Mouse (Mus musculus) forebrain, embryonic 11.5 days (tissue): ENCODE measurements at regions not wholly inside any gene's neighbourhood (a gene's known extent, or its start where the extent isn't known, plus 50 kb on each side); places are given as distances from the start of the nearest gene placed in this dataset.
"Not testable (repeated sequence)": the region's sequence is repeated elsewhere in the genome, so short reads cannot be mapped to it uniquely, and the experiment has no call there.

ENCODE experiments used
- ATAC-seq: fragments of 200-750 bp; cut with Nextera tagmentation; replicated peaks from 2 replicates; pipeline ENCODE4 v1.8.0; 2017; ENCODE audit warnings: moderate TSS enrichment; ENCODE audit not compliant: low FRiP score
- DNase-seq: peaks from one replicate; pipeline ENCODE4 v3.0.0-alpha.2; 2017; ENCODE audit warnings: low spot score
- H3K27ac ChIP-seq: fragments of 300-500 bp; sonication (generic); 2 replicates; pipeline ENCODE4 v1.5.1; 2014; ENCODE audit warnings: low read depth, low read length
- H3K27me3 ChIP-seq: fragments of 300-500 bp; sonication (generic); 2 replicates; pipeline ENCODE4 v1.6.1; 2014; ENCODE audit warnings: mild to moderate bottlenecking, low read length, mixed read lengths; ENCODE audit not compliant: control insufficient read depth, insufficient read depth
- H3K36me3 ChIP-seq: fragments of 300-500 bp; sonication (generic); 2 replicates; pipeline ENCODE4 v1.6.1; 2014; ENCODE audit warnings: mild to moderate bottlenecking, low read length, moderate library complexity, mixed read lengths; ENCODE audit not compliant: control insufficient read depth, insufficient read depth
- H3K4me1 ChIP-seq: fragments of 300-500 bp; sonication (generic); replicated peaks from 2 replicates; pipeline ENCODE4 v1.6.1; 2014; ENCODE audit warnings: low read length, mixed read lengths; ENCODE audit not compliant: control insufficient read depth, insufficient read depth
- H3K4me2 ChIP-seq: fragments of 300-500 bp; sonication (generic); 2 replicates; pipeline ENCODE4 v1.6.1; 2014; ENCODE audit warnings: low read depth, mild to moderate bottlenecking, low read length, moderate library complexity, mixed read lengths; ENCODE audit not compliant: severe bottlenecking
- H3K4me3 ChIP-seq: fragments of 300-500 bp; sonication (generic); 2 replicates; pipeline ENCODE4 v1.5.1; 2014; ENCODE audit warnings: low read depth, low read length
- H3K9ac ChIP-seq: fragments of 300-500 bp; sonication (generic); 2 replicates; pipeline ENCODE4 v1.6.1; 2014; ENCODE audit warnings: low read length
- H3K9me3 ChIP-seq: fragments of 300-500 bp; sonication (generic); 2 replicates; pipeline ENCODE4 v1.6.1; 2016; ENCODE audit warnings: low read length, mixed read lengths; ENCODE audit not compliant: control insufficient read depth
- whole genome bisulfite sequencing: fragments of 180-500 bp; shearing (Covaris S2); extraction: QIAGEN DNeasy Blood & Tissue Kit; methylation state at CpG from one replicate; pipeline ENCODE4 v1.1.7; 2014; 5-methylcytosine and 5-hydroxymethylcytosine counted together

DNA sequence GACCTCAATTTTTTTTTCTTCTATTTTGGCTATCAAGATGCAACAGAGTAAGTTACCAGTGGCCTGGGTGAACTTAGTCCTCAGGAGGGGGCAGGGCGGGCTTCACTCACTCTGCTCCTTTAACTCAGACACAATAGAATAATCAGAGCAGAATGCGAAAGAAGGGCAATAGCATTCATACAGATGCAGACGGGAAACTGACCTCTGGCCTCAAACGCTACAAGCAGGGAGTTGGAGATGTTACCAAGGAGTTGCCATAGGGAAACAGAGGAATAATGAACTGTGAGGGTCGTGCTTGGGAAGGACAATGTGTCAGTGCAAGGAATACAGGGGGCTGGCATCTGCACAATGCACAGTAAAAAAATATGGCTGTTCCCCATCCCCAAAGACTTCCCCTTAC, 116.3 kb downstream of the Cand1 start:
- ATAC-seq (no peak), DNase-seq (no peak)
- Histone ChIP-seq H3K4me3 (no peak overlapping the region), H3K27me3 (no peaks in the 10 kb centered on the region), H3K27ac (no peak overlapping the region), H3K4me1 (no peaks in the 10 kb centered on the region), H3K4me2 (no peak overlapping the region), H3K9ac (no peak overlapping the region), H3K9me3 (no peaks in the 10 kb centered on the region), H3K36me3 (no peaks in the 10 kb centered on the region)
- 52% methylated on average over 5 of the region's 5 CpGs for WGBS

DNA sequence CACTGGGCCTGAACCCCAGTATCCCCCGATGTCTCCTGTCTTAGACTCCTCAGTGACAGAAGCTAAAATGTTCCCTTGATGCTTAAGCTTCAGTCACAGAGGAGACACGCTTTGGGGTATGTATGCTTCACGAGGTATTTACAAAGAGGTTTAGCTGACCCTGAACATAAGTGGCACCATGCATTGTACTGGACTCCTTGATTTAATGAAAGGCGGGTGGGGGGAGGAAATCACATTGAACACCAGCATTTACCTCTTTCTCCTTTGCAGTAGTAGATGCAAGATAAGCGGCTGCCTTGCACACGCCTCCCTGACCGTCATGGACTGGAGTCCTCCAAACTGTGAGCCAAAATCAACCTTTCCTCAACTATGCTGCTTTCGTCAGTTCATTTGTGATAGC, 117.5 kb downstream of the Cand1 start:
- DNase-seq (no peak), ATAC-seq (no peak)

DNA sequence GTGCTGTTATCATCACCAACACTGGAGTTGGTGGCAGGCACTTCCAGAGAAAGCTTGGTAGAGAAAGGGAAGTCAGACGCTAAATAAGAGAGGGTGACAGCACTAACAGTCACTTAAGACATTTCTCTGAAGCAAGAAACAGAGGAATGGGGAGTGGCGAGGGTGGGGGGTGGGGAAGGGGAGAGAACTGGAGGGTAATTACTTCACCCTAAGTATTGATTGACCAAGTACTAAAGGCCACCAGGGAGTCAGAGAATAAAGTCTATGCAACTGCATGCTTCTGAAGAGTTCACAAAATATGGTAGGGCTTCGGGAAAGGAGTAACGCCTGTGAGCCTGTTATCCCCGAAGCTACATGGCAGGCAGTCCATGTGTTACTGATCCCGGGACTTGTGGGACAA, 118.3 kb downstream of the Cand1 start:
- no peaks in the 10 kb centered on the region for H3K27me3 ChIP-seq
- no peak overlapping the region for H3K27ac ChIP-seq
- H3K4me3 ChIP-seq = no peak overlapping the region
- H3K9ac ChIP-seq = no peak overlapping the region
- 74% methylated on average over 6 of the region's 6 CpGs for WGBS
- ATAC-seq = no peak
- H3K9me3 ChIP-seq = no peaks in the 10 kb centered on the region
- no peaks in the 10 kb centered on the region for H3K4me1 ChIP-seq
- no peak for DNase-seq
- H3K36me3 ChIP-seq = no peaks in the 10 kb centered on the region
- no peak overlapping the region for H3K4me2 ChIP-seq

More for the DNA sequence above, 117.5 kb downstream of the Cand1 start:
- 78% methylated on average over 8 of the region's 8 CpGs for WGBS
- Histone ChIP-seq H3K4me1 (no peaks in the 10 kb centered on the region), H3K9ac (no peak overlapping the region), H3K4me2 (no peak overlapping the region), H3K9me3 (no peaks in the 10 kb centered on the region), H3K4me3 (no peak overlapping the region), H3K36me3 (no peaks in the 10 kb centered on the region), H3K27me3 (no peaks in the 10 kb centered on the region), H3K27ac (no peak overlapping the region)

DNA sequence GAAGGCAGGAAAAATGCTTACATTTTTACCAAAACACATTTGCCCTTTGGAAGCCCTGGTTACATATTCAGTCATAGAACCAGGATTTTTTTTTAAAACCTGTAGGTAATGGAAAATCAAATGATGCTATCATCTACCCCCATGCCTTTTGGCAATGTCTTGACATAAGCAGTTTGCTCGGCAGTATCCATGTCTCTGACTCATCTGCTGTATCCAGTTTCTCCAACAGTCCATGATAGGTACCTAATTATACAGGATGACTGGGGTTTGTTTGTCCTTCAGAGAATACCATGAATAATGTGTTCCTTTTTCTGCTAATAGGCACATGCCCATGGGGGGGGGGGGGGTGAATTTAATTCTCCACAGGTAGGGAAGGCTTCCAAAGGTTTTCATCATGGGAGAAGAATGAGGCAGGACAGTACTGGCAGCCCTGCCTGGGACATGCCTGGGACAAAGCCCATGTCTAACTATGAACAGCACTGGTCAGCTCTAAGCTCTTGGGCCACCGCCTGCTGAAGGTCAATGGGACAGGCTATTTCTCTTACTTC, 122.9 kb downstream of the Cand1 start:
- 83% methylated on average over 2 of the region's 2 CpGs for WGBS
- Histone ChIP-seq H3K9me3 (no peaks in the 10 kb centered on the region), H3K9ac (no peak overlapping the region), H3K4me2 (no peak overlapping the region), H3K27ac (no peak overlapping the region), H3K36me3 (no peaks in the 10 kb centered on the region), H3K27me3 (no peaks in the 10 kb centered on the region), H3K4me3 (no peak overlapping the region), H3K4me1 (no peaks in the 10 kb centered on the region)
- DNase-seq = no peak
- ATAC-seq = no peak

DNA sequence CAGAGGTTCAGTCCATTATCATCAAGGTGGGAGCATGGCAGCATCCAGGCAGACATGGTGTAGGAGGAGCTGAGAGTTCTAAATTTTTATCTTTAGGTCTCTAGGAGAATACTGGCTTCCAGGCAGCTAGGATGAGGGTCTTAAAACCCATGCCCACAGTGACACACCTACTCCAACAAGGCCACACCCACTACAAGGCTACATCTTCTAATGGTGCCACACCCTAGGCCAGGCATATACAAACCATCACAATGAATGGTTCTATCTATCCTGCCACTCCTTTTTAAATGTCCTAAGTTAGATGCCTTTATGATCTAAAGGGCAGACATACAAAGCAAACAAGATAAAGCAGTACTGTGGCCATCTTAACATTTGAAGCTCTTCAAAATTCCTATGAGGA, 124.7 kb downstream of the Cand1 start:
- H3K36me3 ChIP-seq, H3K4me3 ChIP-seq, H3K9ac ChIP-seq, DNase-seq, H3K4me1 ChIP-seq, H3K9me3 ChIP-seq, H3K27ac ChIP-seq, H3K27me3 ChIP-seq, ATAC-seq, H3K4me2 ChIP-seq: not testable (repeated sequence)

DNA sequence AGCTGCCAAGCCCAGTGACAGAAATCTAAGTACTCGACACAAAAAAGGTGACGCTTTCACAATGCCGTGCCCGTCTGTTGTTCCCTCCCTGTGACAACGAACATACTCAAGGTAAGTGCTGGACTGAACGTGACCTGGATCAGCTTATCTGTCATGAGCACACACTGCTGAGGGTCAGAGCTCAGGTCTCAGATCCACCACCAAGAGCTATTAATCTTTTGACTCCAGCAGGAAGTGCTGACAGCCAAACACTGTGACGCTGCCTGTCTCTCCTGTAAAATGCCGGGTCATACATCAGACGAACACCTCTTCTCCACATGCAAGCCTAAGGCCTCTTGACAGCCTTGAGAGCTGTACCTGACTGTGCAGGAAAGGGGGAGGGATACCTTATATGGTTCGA, 125.2 kb downstream of the Cand1 start:
- Histone ChIP-seq H3K36me3 (no peaks in the 10 kb centered on the region), H3K4me2 (no peak overlapping the region), H3K27me3 (no peaks in the 10 kb centered on the region), H3K9ac (no peak overlapping the region), H3K9me3 (no peaks in the 10 kb centered on the region), H3K27ac (no peak overlapping the region), H3K4me3 (no peak overlapping the region), H3K4me1 (no peaks in the 10 kb centered on the region; the same call in 1 of the 2 replicates)
- no peak for ATAC-seq
- 81% methylated on average over 10 of the region's 10 CpGs for WGBS
- DNase-seq = no peak

DNA sequence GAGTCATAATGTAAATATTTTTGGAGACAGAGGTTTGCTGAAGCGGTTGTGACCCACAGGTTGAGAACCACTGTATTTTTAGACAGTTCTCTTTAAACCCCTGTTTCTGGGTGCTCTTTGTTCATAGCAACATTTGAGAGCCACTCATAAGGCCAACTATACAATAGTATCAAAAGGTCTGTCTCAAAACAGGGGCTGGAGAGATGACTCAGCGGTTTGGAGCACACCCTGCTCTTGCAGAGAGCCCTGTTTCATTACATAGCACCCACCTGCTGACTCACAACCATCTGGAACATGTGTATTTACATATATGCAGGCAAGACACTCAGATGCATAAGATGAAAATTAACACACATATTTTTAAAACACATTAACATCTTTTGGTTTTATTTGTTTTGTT, 128.0 kb downstream of the Cand1 start:
- H3K27me3 ChIP-seq = no peaks in the 10 kb centered on the region
- no peak for DNase-seq
- no peak overlapping the region for H3K27ac ChIP-seq
- H3K4me1 ChIP-seq = no peaks in the 10 kb centered on the region; the same call in 1 of the 2 replicates
- H3K9me3 ChIP-seq = no peaks in the 10 kb centered on the region
- WGBS = 88% methylated on average over 2 of the region's 2 CpGs
- H3K4me2 ChIP-seq = no peak overlapping the region
- no peak overlapping the region for H3K9ac ChIP-seq
- H3K36me3 ChIP-seq = no peaks in the 10 kb centered on the region
- no peak for ATAC-seq
- no peak overlapping the region for H3K4me3 ChIP-seq

DNA sequence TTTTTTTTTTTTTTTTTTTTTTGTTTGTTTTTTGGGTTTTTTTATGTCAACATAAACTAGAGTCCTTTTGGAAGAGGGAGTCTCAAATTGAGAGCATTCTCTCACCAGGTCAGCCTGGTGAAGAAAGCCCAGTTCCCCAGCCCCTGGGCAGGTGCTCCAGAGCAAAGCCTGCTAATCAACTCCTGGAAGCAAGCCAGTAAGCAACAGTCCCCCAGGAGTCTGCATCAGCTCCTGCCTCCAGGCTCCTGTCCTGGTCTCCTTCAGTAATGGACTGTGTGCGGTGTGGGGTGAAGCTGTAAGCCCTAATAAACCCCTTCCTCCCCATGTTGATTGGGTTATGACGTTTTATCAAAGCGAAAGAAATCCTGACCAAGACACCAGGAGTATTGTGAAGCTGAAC, 128.4 kb downstream of the Cand1 start:
- Histone ChIP-seq H3K9ac (no peak overlapping the region), H3K27me3 (no peaks in the 10 kb centered on the region), H3K27ac (no peak overlapping the region), H3K4me2 (no peak overlapping the region), H3K4me3 (no peak overlapping the region), H3K36me3 (no peaks in the 10 kb centered on the region), H3K4me1 (no peaks in the 10 kb centered on the region; the same call in 1 of the 2 replicates), H3K9me3 (no peaks in the 10 kb centered on the region)
- no peak for DNase-seq
- ATAC-seq = no peak
- WGBS = 86% methylated on average over 3 of the region's 3 CpGs

DNA sequence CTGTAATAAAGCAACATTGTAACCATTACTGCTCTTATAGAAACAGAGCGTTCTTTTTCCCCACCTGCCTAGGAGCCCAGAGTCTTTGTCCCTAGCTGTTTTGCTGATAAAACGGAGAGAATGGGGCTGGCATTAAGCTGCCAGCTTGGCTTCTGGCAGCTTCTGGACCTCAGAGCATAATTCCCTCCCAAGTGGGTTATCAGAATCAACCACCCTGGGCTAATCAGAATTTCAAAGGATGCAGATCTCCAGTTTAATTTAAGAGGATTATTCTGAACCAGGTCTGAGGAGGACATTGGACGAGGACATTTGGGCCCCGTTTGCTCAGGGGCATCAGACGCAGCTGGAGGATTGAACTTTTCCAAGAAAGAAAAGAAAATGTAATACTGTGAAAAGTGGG, 129.2 kb downstream of the Cand1 start:
- Histone ChIP-seq H3K9me3 (no peaks in the 10 kb centered on the region), H3K27ac (no peak overlapping the region), H3K36me3 (no peaks in the 10 kb centered on the region), H3K4me3 (no peak overlapping the region), H3K4me1 (no peaks in the 10 kb centered on the region; the same call in 1 of the 2 replicates), H3K4me2 (no peak overlapping the region), H3K27me3 (no peaks in the 10 kb centered on the region), H3K9ac (no peak overlapping the region)
- no peak for ATAC-seq
- 18% methylated on average over 5 of the region's 5 CpGs for WGBS
- no peak for DNase-seq
